Mouse (Mus musculus) myocyte (in vitro differentiated cells): ENCODE measurements around the gene Ncor2. TPM values are rescaled to one million over a fixed set of nuclear protein-coding genes. Genes with fewer than 3 reads are reported as not detected.
"Not testable (repeated sequence)": the region's sequence is repeated elsewhere in the genome, so short reads cannot be mapped to it uniquely, and the experiment has no call there.

Source experiments
- H3K27me3 ChIP-seq: one replicate; pipeline ENCODE4 v1.6.1; 2011; ENCODE audit not compliant: control insufficient read depth, insufficient read depth, insufficient read length
- H3K36me3 ChIP-seq: one replicate; pipeline ENCODE4 v1.6.1; 2011; ENCODE audit not compliant: control insufficient read depth, insufficient read depth
- H3K4me2 ChIP-seq: one replicate; pipeline ENCODE4 v1.6.1; 2011; ENCODE audit warnings: low read depth, control low read depth
- H3K4me3 ChIP-seq: one replicate; pipeline ENCODE4 v1.5.1; 2011; ENCODE audit warnings: mild to moderate bottlenecking, control low read depth, moderate library complexity
- H3K79me2 ChIP-seq: one replicate; pipeline ENCODE4 v1.6.1; 2011; ENCODE audit not compliant: control insufficient read depth, insufficient read depth
- H3ac ChIP-seq: one replicate; pipeline ENCODE4 v1.6.1; 2011; ENCODE audit not compliant: control insufficient read depth, insufficient read length
- CEBPB ChIP-seq: IDR thresholded peaks from 2 replicates; pipeline ENCODE4 v1.6.1; 2011; ENCODE audit warnings: mild to moderate bottlenecking, moderate library complexity; ENCODE audit not compliant: poor library complexity, insufficient read depth, severe bottlenecking
- E2F4 ChIP-seq: IDR thresholded peaks from one replicate; pipeline ENCODE4 v1.6.1; 2011; ENCODE audit warnings: mild to moderate bottlenecking, control low read depth, moderate library complexity; ENCODE audit not compliant: insufficient read depth
- MAX ChIP-seq: IDR thresholded peaks from one replicate; pipeline ENCODE4 v1.6.1; 2011; ENCODE audit warnings: low read depth, mild to moderate bottlenecking, control low read depth
- MYOD1 ChIP-seq, 3 experiments: IDR thresholded peaks; one replicate each; pipeline ENCODE4 v1.6.1; 2011; ENCODE audit warnings: control low read depth in 2 of 3, low read depth in 2 of 3, mild to moderate bottlenecking in 2 of 3, moderate library complexity in 1 of 3; ENCODE audit not compliant: insufficient read length in 2 of 3, control insufficient read depth in 1 of 3
- MYOG ChIP-seq, 3 experiments: IDR thresholded peaks; one replicate each; pipeline ENCODE4 v1.6.1; 2011; ENCODE audit warnings: control low read depth in 2 of 3, low read depth in 2 of 3, mild to moderate bottlenecking in 2 of 3; ENCODE audit not compliant: insufficient read length in 2 of 3, control insufficient read depth in 1 of 3, insufficient read depth in 1 of 3
- POLR2A ChIP-seq: IDR thresholded peaks from one replicate; pipeline ENCODE4 v1.6.1; 2011; ENCODE audit warnings: low read depth, mild to moderate bottlenecking, control low read depth, moderate library complexity; ENCODE audit not compliant: insufficient read length
- POLR2AphosphoS2 ChIP-seq: IDR thresholded peaks from one replicate; pipeline ENCODE4 v1.6.1; 2011; ENCODE audit warnings: low read depth, control low read depth; ENCODE audit not compliant: insufficient read length
- REST ChIP-seq: IDR thresholded peaks from one replicate; pipeline ENCODE4 v1.6.1; 2011; ENCODE audit warnings: mild to moderate bottlenecking, control low read depth, moderate library complexity; ENCODE audit not compliant: insufficient read depth, insufficient read length
- SRF ChIP-seq: IDR thresholded peaks from one replicate; pipeline ENCODE4 v1.6.1; 2011; ENCODE audit warnings: low read depth; ENCODE audit not compliant: control insufficient read depth, insufficient read length
- TCF12 ChIP-seq: IDR thresholded peaks from one replicate; pipeline ENCODE4 v1.6.1; 2011; ENCODE audit warnings: mild to moderate bottlenecking, control low read depth; ENCODE audit not compliant: poor library complexity, insufficient read depth, severe bottlenecking
- TCF3 ChIP-seq: IDR thresholded peaks from one replicate; pipeline ENCODE4 v1.6.1; 2011; ENCODE audit warnings: low read depth, control low read depth; ENCODE audit not compliant: insufficient read length
- USF1 ChIP-seq: IDR thresholded peaks from one replicate; pipeline ENCODE4 v1.6.1; 2011; ENCODE audit warnings: low read depth, mild to moderate bottlenecking, control low read depth, moderate library complexity
- polyA plus RNA-seq: library from polyadenylated mRNA; unstranded; fragments of >200 nt; fragmentation: generic; extraction: Trizol; gene quantifications from one replicate; pipeline ENCODE4 v1.2.1, GENCODE M21; 2012; ENCODE audit warnings: missing spikeins

The Ncor2 gene
- polyA plus RNA-seq, 1 experiment: 127 TPM

- no peaks in the 10 kb centered on the region for H3K27me3 ChIP-seq
- no peak overlapping the region for H3K4me2 ChIP-seq
- no peaks in the 10 kb centered on the region for H3K36me3 ChIP-seq
- no peak for TF ChIP-seq MYOG (IDR thresholded peaks at IDR 0.05; ENCODE audit: control insufficient read depth in 1 of 3, insufficient read depth in 1 of 3, insufficient read length in 2 of 3, low read depth in 2 of 3)
- TF ChIP-seq REST: no peak
- TF ChIP-seq E2F4: no peak
- TF ChIP-seq POLR2A: no peak
- TF ChIP-seq USF1: no peak
- no peak for TF ChIP-seq MAX
- no peak for TF ChIP-seq TCF12
- no peaks in the 10 kb centered on the region for H3K79me2 ChIP-seq
- H3ac ChIP-seq: no peak overlapping the region
- H3K4me3 ChIP-seq: no peak overlapping the region
Measured at GRCm38 (mm10) chr5:125199086-125199485, 20.1 kb upstream of the Ncor2 start.

- not testable (repeated sequence) for H3K27me3 ChIP-seq, H3ac ChIP-seq, H3K4me2 ChIP-seq, H3K36me3 ChIP-seq, H3K4me3 ChIP-seq, H3K79me2 ChIP-seq
Measured at GRCm38 (mm10) chr5:125197325-125197724, 18.3 kb upstream of the Ncor2 start.

GRCm38 (mm10) chr5:125196054-125196453, 17.0 kb upstream of the Ncor2 start:
- Histone ChIP-seq H3K79me2 (no peaks in the 10 kb centered on the region), H3K4me3 (no peak overlapping the region), H3K27me3 (no peaks in the 10 kb centered on the region), H3ac (no peak overlapping the region), H3K36me3 (no peaks in the 10 kb centered on the region), H3K4me2 (no peak overlapping the region)
- TF ChIP-seq MYOG (IDR thresholded peaks at IDR 0.05; ENCODE audit: control insufficient read depth in 1 of 3, insufficient read depth in 1 of 3, insufficient read length in 2 of 3, low read depth in 2 of 3) (no peak), POLR2AphosphoS2 (no peak), TCF12 (no peak), POLR2A (no peak), USF1 (no peak)

GRCm38 (mm10) chr5:125195142-125195541, 16.1 kb upstream of the Ncor2 start:
- Histone ChIP-seq H3K4me3 (no peak overlapping the region), H3ac (no peak overlapping the region), H3K79me2 (no peaks in the 10 kb centered on the region), H3K4me2 (no peak overlapping the region), H3K36me3 (no peaks in the 10 kb centered on the region), H3K27me3 (no peaks in the 10 kb centered on the region)
- TF ChIP-seq MYOD1 (IDR thresholded peaks at IDR 0.05; ENCODE audit: control insufficient read depth in 1 of 3, insufficient read length in 2 of 3, low read depth in 2 of 3) (no peak), SRF (no peak), TCF12 (no peak), POLR2AphosphoS2 (no peak), TCF3 (no peak), REST (no peak), MYOG (IDR thresholded peaks at IDR 0.05; ENCODE audit: control insufficient read depth in 1 of 3, insufficient read depth in 1 of 3, insufficient read length in 2 of 3, low read depth in 2 of 3) (no peak), POLR2A (no peak), CEBPB (no peak), USF1 (no peak), E2F4 (no peak), MAX (no peak)

- H3K4me3 ChIP-seq: no peak overlapping the region
- no peaks in the 10 kb centered on the region for H3K27me3 ChIP-seq
- no peak overlapping the region for H3ac ChIP-seq
- no peak for TF ChIP-seq POLR2AphosphoS2
- TF ChIP-seq POLR2A: no peak
- TF ChIP-seq MYOD1 (IDR thresholded peaks at IDR 0.05; ENCODE audit: control insufficient read depth in 1 of 3, insufficient read length in 2 of 3, low read depth in 2 of 3): no peak
- TF ChIP-seq TCF12: no peak
- TF ChIP-seq MAX: no peak
- TF ChIP-seq MYOG (IDR thresholded peaks at IDR 0.05; ENCODE audit: control insufficient read depth in 1 of 3, insufficient read depth in 1 of 3, insufficient read length in 2 of 3, low read depth in 2 of 3): no peak
- no peak for TF ChIP-seq SRF
- no peak for TF ChIP-seq USF1
- no peak for TF ChIP-seq E2F4
- H3K36me3 ChIP-seq: no peaks in the 10 kb centered on the region
- H3K4me2 ChIP-seq: no peak overlapping the region
- H3K79me2 ChIP-seq: no peaks in the 10 kb centered on the region
Measured at GRCm38 (mm10) chr5:125193478-125194439, 14.7 kb upstream of the Ncor2 start.
